8 mouse cellular contexts compared by ENCODE assay signal in the genomic region with DNA sequence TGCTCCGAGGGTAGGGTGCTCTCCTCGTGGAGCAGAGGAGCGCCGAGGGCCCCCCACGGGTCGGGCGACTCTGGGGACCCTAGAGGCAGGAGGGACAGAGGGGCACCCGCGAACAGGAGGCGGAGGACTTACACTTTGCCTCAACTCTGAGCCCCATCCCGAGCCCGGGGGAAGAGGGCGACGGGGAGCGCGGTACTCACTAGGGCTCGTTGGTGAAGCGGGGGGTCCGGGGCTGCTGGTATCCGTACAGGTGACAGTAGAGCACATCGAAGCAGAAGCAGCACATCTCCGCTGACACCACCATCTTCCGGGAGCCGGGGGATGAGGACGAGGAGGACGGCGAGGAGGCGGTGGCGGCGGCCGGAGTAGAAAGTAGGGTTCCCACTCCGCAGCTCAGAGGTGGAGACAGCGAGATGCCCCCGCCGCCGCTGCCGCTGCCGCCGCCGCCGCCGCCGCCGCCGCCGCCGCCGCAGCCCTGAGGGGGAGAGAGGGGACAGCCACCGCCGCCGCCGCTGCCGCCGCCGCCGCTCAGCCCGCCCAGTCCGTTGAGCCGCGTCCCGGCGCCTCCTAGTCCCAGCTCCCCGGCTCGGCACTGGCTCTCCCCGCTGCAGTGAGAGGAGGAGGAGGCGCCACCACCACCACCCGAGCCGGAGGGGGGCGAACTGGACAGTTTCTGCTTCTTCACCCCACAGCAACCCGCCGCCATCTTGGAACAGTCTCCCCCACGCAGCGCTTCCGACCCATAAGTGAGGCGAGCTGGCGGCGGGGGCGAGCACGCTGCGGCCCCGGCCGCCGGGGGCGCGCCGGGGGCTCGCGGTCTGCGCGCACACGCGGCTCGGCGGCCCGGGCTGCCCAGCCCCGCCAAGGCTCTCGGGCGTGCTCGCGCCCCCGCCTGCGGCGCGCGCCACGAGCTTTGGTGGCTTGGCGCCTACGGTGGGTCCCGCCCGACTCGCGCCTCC. TPM values are rescaled to one million over a fixed set of nuclear protein-coding genes. Genes with fewer than 3 reads are reported as not detected.
DNase-seq lines count a peak whose midpoint lies in the region; ATAC-seq and TF ChIP-seq lines count a peak whose summit lies in the region.

Gene Ammecr1 (minus strand): TSS at position 721 of the 959 bp plus-strand sequence.

- no peaks in the 10 kb centered on the region for H3K9me3 ChIP-seq in heart, embryonic 10.5 days
- H3K9me3 ChIP-seq in kidney, embryonic 15.5 days (replicated peaks) = no peaks in the 10 kb centered on the region
- H3K9me3 ChIP-seq in liver, embryonic 11.5 days (ENCODE audit: control insufficient read depth, low read length) = no peaks in the 10 kb centered on the region

- peak within 1 kb of the TSS; percentile 66 for H3K9ac ChIP-seq in kidney, embryonic 15.5 days
- H3K9ac ChIP-seq in liver, embryonic 11.5 days (ENCODE audit: low read depth, low read length) = peak within 1 kb of the TSS; percentile 83

- peaks cover 11% of the 10 kb centered on the region for H3K27me3 ChIP-seq in heart, embryonic 10.5 days (ENCODE audit: insufficient read depth, poor library complexity, severe bottlenecking)
- peaks cover 34% of the 10 kb centered on the region for H3K27me3 ChIP-seq in kidney, embryonic 15.5 days
- peaks cover 12% of the 10 kb centered on the region for H3K27me3 ChIP-seq in liver, embryonic 11.5 days (replicated peaks; ENCODE audit: control insufficient read depth, insufficient read depth, low read length)
- H3K27me3 ChIP-seq in splenic B cell, adult 2 months (ENCODE audit: control insufficient read depth, insufficient read depth, low read length, poor library complexity, severe bottlenecking) = no peaks in the 10 kb centered on the region

- peak; percentile 76 for TF ChIP-seq POLR2A in embryonic fibroblast, embryonic 13.5 days (IDR thresholded peaks at IDR 0.05; ENCODE audit: low read depth, low read length)

- H3K36me3 ChIP-seq in heart, embryonic 10.5 days = no peaks in the 10 kb centered on the region
- H3K36me3 ChIP-seq in kidney, embryonic 15.5 days = no peaks in the 10 kb centered on the region
- H3K36me3 ChIP-seq in liver, embryonic 11.5 days (ENCODE audit: control insufficient read depth, insufficient read depth, low read length) = no peaks in the 10 kb centered on the region
- H3K36me3 ChIP-seq in splenic B cell, adult 2 months (ENCODE audit: control insufficient read depth, insufficient read depth, low read length, poor library complexity, severe bottlenecking) = no peaks in the 10 kb centered on the region

- peak within 1 kb of the TSS; percentile 62; the same call in 1 of the 2 replicates for H3K27ac ChIP-seq in embryonic fibroblast, embryonic 13.5 days (ENCODE audit: insufficient read depth, low read length)
- H3K27ac ChIP-seq in heart, embryonic 10.5 days = peak within 1 kb of the TSS; percentile 93
- peak within 1 kb of the TSS; percentile 93 for H3K27ac ChIP-seq in kidney, embryonic 15.5 days
- H3K27ac ChIP-seq in liver, embryonic 11.5 days (ENCODE audit: low read depth, low read length) = peak within 1 kb of the TSS; percentile 80

- ATAC-seq in kidney, embryonic 15.5 days (replicated peaks; ENCODE audit: low FRiP score) = peak; percentile 91
- peak; percentile 88 for ATAC-seq in liver, embryonic 11.5 days (replicated peaks; ENCODE audit: low FRiP score)

- 20% methylated on average over 73 of the region's 112 CpGs for WGBS in heart, embryonic 10.5 days
- WGBS in kidney, embryonic 15.5 days = 15% methylated on average over 74 of the region's 112 CpGs
- WGBS in liver, embryonic 11.5 days = 9% methylated on average over 89 of the region's 112 CpGs

- peaks cover 3% of the 10 kb centered on the region; the same call in 1 of the 2 replicates for H3K4me1 ChIP-seq in embryonic fibroblast, embryonic 13.5 days (ENCODE audit: control insufficient read depth, insufficient read depth, low read length)
- H3K4me1 ChIP-seq in heart, embryonic 10.5 days = no peaks in the 10 kb centered on the region
- H3K4me1 ChIP-seq in kidney, embryonic 15.5 days = no peaks in the 10 kb centered on the region
- no peaks in the 10 kb centered on the region for H3K4me1 ChIP-seq in liver, embryonic 11.5 days (replicated peaks; ENCODE audit: control insufficient read depth, insufficient read depth, low read length)

- no peak for TF ChIP-seq CTCF in embryonic fibroblast, embryonic 13.5 days (IDR thresholded peaks at IDR 0.05; ENCODE audit: borderline replicate concordance, insufficient read depth, low read length)

- H3K4me2 ChIP-seq in kidney, embryonic 15.5 days = peak within 1 kb of the TSS; percentile 60
- H3K4me2 ChIP-seq in liver, embryonic 11.5 days = peak within 1 kb of the TSS; percentile 60

- H3K4me3 ChIP-seq in embryonic fibroblast, embryonic 13.5 days (ENCODE audit: insufficient read depth, low read length) = peak within 1 kb of the TSS; percentile 95
- H3K4me3 ChIP-seq in heart, embryonic 10.5 days = peak within 1 kb of the TSS; percentile 73
- peak within 1 kb of the TSS; percentile 68 for H3K4me3 ChIP-seq in kidney, embryonic 15.5 days (replicated peaks)
- peak within 1 kb of the TSS; percentile 78 for H3K4me3 ChIP-seq in liver, embryonic 11.5 days (ENCODE audit: low read depth, low read length)

- DNase-seq in CD4-positive helper T cell, adult 2 months (ENCODE audit: low read depth, low spot score) = peak; percentile 83
- DNase-seq in brain, adult 2 months (ENCODE audit: low read depth, low spot score) = peak; percentile 91
- peak; percentile 85 for DNase-seq in heart, embryonic 10.5 days (ENCODE audit: low spot score)
- peak; percentile 69 for DNase-seq in liver, embryonic 11.5 days (ENCODE audit: low spot score)
- DNase-seq in naive thymus-derived CD4-positive, alpha-beta T cell, adult 2 months (ENCODE audit: low read depth) = peak; percentile 79
- peak; percentile 83 for DNase-seq in splenic B cell, adult 2 months (ENCODE audit: low read depth, low spot score)

RNA-seq across cellular contexts. Expression of gene Ammecr1, which starts in this region (rescaled TPM):
- polyA plus RNA-seq in embryonic fibroblast, embryonic 13.5 days (2011; ENCODE audit: insufficient read length, low read depth, missing spikeins) = 40.4 and 41.3 TPM in 2 replicates
- 15.8 and 19.4 TPM in 2 replicates for polyA plus RNA-seq in heart, embryonic 10.5 days (2016; fragmentation: Nextera tagmentation; extraction: Ambion mirVana)
- 11.3 and 12.3 TPM in 2 replicates for polyA plus RNA-seq in kidney, embryonic 15.5 days (2015; fragmentation: Nextera tagmentation; extraction: Ambion mirVana)
- polyA plus RNA-seq in liver, embryonic 11.5 days (2014; fragmentation: Nextera tagmentation; extraction: Ambion mirVana) = 28.6 and 29.2 TPM in 2 replicates

Comparison
In these comparisons a context has a peak if more than half of its experiments do, and no peak if none do; other contexts are left out.
1. Peak in every context shown above with its lines: DNase-seq, ATAC-seq, H3K4me3 ChIP-seq and H3K27ac ChIP-seq.